Mouse (Mus musculus) urinary bladder, postnatal 25 days (tissue): Measurements from ENCODE around the gene Lgals3.

Experiments
- DNase-seq: peaks from one replicate; pipeline ENCODE4 v3.0.0; 2022; ENCODE audit warnings: low spot score

The Lgals3 gene

DNA sequence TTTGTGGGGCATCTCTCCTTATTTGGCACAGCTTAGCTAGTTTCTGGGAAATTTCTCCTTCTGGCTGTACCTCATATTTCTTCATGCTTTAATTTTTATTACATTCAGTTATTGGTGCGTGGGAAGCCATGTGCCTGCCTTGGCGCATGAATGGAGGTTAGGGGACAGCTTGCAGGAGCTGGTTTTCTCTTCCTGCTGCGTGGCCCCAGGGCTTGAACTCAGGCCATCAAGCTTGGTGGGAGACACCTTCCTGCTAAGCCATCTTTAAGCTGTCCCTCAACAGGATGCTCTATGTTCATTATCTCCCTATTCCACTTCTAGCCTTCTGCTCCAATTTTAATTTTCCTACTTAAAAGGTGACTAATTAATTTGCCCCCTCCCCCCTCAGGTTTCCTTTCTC is 3.2 kb downstream of the Lgals3 start:
- DNase-seq = no peak

- DNase-seq = no peak
Observed at GRCm38 (mm10) chr14:47371689-47372088, 4.1 kb downstream of the Lgals3 start.

- peak; percentile 73 for DNase-seq
Observed at GRCm38 (mm10) chr14:47373728-47374678, 6.5 kb downstream of the Lgals3 start.

- DNase-seq = no peak
Observed at GRCm38 (mm10) chr14:47376526-47376925, 9.0 kb downstream of the Lgals3 start.

DNA sequence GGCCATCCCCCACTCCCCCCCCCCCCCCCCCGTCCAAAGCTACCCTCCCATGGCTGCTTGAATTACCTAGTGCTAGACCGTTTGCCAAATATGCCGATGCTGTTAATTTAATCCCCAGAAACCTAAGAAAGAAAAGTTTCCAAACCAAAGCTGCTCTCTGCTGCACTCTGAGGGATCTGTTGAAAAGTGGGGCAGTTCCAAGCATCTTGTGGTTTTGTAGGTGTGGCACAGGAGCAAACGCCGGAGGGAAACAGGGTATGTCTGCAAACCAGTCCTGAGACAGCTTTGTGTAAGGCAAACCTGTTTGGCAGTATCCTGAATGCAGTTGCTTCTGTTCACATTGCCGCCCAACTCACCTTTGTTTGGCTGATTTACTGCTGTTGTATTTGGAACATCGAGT is 10.8 kb downstream of the Lgals3 start:
- no peak for DNase-seq

GRCm38 (mm10) chr14:47383911-47384310 is 16.4 kb downstream of the Lgals3 start:
- DNase-seq = no peak

GRCm38 (mm10) chr14:47384653-47385052 is 17.1 kb downstream of the Lgals3 start:
- DNase-seq = no peak

DNA sequence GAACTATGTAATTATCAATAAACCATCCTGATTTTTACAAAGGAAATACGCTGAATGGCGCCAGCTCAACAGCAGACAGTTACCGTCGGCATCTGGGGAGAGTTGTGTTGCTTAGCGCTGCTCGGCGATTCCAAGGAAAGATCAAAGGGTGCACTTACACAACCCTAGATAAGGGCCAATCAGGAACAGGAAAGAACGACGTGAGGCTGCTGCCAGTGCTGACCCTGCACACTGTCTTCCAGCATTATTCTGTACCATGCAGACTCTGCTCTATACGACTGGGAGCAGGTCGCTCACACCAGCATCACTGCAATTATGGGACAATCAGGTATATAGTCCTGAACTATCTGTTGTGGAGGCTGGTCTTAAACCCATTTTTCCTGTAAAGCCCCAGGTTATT is 18.6 kb downstream of the Lgals3 start:
- DNase-seq = no peak

- no peak for DNase-seq
Observed at GRCm38 (mm10) chr14:47393354-47394094, 26.0 kb downstream of the Lgals3 start.

DNA sequence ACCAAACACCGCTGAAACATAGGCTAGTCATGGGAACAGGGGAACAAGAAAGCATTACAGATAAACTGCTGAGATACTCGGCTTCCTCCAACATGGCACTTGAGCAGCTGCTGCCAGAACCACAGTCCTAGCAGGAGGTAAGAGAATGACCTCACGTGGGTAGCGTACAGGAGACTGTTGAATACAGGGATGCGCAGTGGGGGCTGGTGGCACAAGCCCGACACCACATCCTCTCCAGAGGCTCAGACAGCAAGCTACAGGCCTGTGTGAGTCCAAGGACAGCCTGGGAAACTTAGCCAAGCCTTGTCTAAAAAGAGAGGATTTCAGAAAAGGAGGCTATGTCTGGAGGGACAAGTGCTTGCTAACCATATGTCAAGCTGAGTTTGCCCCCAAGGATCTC is 27.5 kb downstream of the Lgals3 start:
- no peak for DNase-seq

- no peak for DNase-seq
Observed at GRCm38 (mm10) chr14:47395462-47396026, 28.0 kb downstream of the Lgals3 start.

DNA sequence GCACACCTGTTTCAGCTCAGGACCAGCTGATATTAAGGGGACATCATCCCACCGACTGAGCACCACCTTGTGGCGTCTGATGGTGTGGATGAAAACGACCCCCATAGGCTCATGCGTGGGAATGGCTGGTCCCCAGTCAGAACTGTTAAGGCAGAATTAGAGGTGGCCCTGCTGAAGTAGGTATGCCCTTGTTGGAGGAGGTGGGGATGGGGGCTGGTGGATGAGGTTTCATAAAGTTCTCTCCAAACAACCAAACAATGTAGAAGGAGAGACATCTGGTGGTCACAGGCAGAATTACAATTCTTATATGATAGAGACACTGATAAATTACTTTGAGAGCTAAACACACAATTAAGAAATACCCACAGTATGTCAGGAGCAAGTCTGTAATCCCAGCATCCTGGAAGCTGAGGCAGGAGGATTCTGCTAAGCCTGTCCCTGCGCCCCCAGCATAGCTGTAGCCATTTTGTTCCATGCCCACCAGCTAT is 28.7 kb downstream of the Lgals3 start:
- no peak for DNase-seq

- DNase-seq = no peak
Observed at GRCm38 (mm10) chr14:47402735-47403134, 35.2 kb downstream of the Lgals3 start.

DNA sequence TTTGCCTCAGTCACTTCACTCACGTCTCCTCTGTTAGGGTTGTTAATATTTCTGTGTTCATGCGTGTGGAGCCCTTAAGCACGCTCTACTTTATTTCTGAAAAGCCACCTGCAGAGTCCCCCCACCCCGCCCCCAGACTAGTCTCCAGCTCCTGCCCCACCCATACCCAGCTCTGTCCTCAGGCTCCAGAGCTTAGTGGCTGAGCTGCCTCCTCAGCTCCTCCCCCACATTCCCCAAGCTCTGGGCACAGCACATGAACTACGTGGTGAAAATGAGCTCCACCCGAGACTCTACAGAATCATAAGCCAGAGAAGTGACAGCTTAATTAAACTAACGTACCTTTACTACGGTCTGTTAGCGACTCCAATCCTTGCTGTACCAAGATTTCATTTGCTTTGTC is 38.4 kb downstream of the Lgals3 start:
- no peak for DNase-seq

DNA sequence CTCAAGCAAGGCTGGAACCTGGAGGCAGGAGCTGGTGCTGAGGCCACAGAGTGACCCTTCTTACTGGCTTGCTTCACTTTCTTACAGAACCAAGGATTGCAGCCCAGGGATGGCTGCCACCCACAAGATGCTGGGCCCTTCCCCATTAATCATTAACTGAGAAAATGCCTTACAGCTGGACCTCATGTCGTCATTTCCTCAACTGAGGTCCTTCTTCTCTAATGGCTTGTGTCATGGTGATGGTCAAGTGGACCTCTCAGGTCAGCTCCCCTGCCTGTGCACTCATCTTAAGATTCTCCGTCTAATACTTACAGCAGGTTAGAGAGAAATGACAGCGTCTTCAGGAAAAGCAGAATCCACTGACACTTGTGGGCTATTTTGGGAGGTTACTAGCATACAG is 49.8 kb downstream of the Lgals3 start:
- no peak for DNase-seq

- peak; percentile 83 for DNase-seq
Observed at GRCm38 (mm10) chr14:47417775-47418665, 50.5 kb downstream of the Lgals3 start, which contains the start of gene Dlgap5. Gene Dlgap5 (minus strand): TSS chr14:47418407.

- DNase-seq = no peak
Observed at GRCm38 (mm10) chr14:47418666-47418991, 51.1 kb downstream of the Lgals3 start.

DNA sequence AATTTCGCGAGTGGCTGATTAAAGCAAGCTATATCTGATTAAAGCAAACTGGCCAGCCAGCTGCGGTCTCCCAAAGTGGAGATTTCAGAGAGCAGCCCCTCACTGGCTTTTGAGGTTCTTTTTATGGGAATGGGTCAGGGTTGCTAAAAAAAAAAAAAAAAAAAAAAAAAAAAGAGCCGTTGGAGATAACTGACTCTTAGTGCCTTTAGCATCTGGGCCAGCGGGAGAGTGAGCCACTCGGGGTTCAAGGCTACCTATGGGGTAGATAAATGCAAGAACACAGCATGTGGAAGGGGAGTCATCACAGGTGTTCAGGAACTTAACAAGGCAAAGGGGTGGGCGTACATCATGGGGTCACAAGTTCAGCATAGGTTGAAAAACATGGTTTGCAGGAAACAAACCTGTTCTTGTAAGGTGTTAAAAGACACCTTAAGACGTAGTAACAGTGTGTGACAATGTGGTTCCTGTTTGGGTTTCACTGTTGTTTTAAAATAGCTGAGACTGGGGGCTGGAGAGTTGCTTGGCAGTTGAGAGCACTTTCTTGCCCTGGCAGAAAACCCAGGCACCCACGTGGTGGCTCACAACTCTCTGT is 51.6 kb downstream of the Lgals3 start:
- DNase-seq = no peak

GRCm38 (mm10) chr14:47419723-47420276 is 52.2 kb downstream of the Lgals3 start:
- DNase-seq = no peak

GRCm38 (mm10) chr14:47421606-47422005 is 54.1 kb downstream of the Lgals3 start:
- DNase-seq = no peak

- no peak for DNase-seq
Observed at GRCm38 (mm10) chr14:47422466-47422865, 54.9 kb downstream of the Lgals3 start.
